Mouse (Mus musculus): ENCODE measurements around the gene Tubgcp5. TPM values are rescaled to one million over a fixed set of nuclear protein-coding genes. Genes with fewer than 3 reads are reported as not detected.

The Tubgcp5 gene
- polyA plus RNA-seq, 1 experiment from 2014 or later: 34.1 TPM

DNA sequence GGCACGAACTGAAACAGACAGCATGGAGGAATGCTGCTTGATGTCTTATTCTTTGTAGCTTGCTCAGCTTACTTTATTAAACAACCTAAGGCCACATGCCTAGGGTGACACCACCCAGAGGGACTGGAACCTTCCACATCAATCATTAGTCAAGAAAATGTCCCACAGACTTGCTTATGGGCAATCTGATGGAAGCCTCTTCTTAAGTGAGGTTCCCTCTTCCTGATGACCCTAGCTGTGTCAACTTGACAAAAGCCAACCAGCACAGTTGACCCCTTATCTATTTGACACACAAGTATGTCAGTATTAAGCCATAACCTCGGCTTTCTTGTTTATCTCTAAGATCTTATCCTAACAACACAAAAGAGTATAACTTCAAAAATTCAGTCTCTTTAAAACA lies 16.0 kb downstream of the Tubgcp5 start:
- Histone ChIP-seq H3K36me3 (peaks cover 87% of the 10 kb centered on the region), H3K9me3 (replicated peaks) (no peaks in the 10 kb centered on the region), H3K4me3 (replicated peaks) (no peak overlapping the region), H3K4me1 (no peaks in the 10 kb centered on the region), H3K9ac (no peak overlapping the region), H3K27me3 (no peaks in the 10 kb centered on the region), H3K4me2 (no peak overlapping the region), H3K27ac (no peak overlapping the region)
- WGBS: 91% methylated on average over 2 of the region's 2 CpGs
- ATAC-seq (replicated peaks; ENCODE audit: low FRiP score): no peak

DNA sequence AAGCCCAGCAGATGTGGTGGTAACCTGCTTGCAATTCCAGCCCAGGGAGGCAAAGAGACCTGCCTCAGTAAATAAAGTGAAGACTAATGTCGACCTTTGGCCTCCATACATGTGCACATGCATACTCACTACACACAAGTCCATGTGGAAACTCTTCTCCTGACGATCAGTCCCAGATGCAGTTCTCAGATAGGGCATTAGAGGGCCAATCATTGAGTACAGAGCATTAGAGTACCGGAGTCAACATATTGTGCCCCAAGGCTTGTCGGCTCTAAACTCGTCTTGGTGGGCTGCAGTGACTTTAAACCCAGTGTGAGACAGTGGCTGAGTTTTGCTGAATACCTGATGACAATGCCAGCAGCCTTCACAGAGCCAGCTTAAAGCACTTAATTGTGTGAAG lies 30.5 kb downstream of the Tubgcp5 start:
- Histone ChIP-seq H3K27me3 (no peaks in the 10 kb centered on the region), H3K4me2 (no peak overlapping the region), H3K27ac (no peak overlapping the region), H3K9ac (no peak overlapping the region), H3K4me1 (no peaks in the 10 kb centered on the region), H3K9me3 (replicated peaks) (no peaks in the 10 kb centered on the region), H3K36me3 (peaks cover 93% of the 10 kb centered on the region), H3K4me3 (replicated peaks) (no peak overlapping the region)
- no peak for ATAC-seq (replicated peaks; ENCODE audit: low FRiP score)
- WGBS: 80% methylated on average over 5 of the region's 5 CpGs

- no peak overlapping the region for H3K27ac ChIP-seq
- peaks cover 87% of the 10 kb centered on the region for H3K36me3 ChIP-seq
- no peak overlapping the region for H3K4me3 ChIP-seq (replicated peaks)
- no peaks in the 10 kb centered on the region for H3K4me1 ChIP-seq
- no peak for ATAC-seq (replicated peaks; ENCODE audit: low FRiP score)
- WGBS: 91% methylated on average over 9 of the region's 9 CpGs
- no peaks in the 10 kb centered on the region for H3K9me3 ChIP-seq (replicated peaks)
- no peaks in the 10 kb centered on the region for H3K27me3 ChIP-seq
- H3K4me2 ChIP-seq: no peak overlapping the region
- no peak overlapping the region for H3K9ac ChIP-seq
These were observed 33.6 kb downstream of the Tubgcp5 start for GRCm38 (mm10) chr7:55827551-55827950.

DNA sequence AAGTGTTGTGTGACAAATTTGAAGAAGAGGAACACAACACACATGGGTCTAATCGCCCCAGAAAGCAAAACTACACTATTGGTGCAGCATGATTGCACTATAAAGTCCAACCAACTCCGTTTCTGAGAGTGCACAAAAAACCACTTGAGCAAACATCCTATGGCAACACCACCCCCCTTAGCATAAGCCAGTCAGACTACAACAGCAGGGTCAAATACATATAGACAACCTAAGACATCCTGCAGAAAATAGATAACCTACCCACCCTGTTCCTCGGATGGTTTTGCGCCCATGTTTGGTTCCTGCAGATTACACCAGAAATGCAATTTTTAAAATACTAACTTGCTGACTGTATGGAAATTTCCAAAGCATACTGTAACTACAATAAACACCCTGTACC lies 42.9 kb downstream of the Tubgcp5 start:
- WGBS: 83% methylated on average over 4 of the region's 4 CpGs
- H3K27ac ChIP-seq: no peak overlapping the region
- H3K27me3 ChIP-seq: no peaks in the 10 kb centered on the region
- H3K4me3 ChIP-seq (replicated peaks): no peak overlapping the region
- no peak overlapping the region for H3K9ac ChIP-seq
- H3K36me3 ChIP-seq: peaks cover 9% of the 10 kb centered on the region
- peaks cover 6% of the 10 kb centered on the region; the same call in 1 of the 2 replicates for H3K4me1 ChIP-seq
- H3K4me2 ChIP-seq: no peak overlapping the region
- no peak for ATAC-seq (replicated peaks; ENCODE audit: low FRiP score)
- no peaks in the 10 kb centered on the region for H3K9me3 ChIP-seq (replicated peaks)

DNA sequence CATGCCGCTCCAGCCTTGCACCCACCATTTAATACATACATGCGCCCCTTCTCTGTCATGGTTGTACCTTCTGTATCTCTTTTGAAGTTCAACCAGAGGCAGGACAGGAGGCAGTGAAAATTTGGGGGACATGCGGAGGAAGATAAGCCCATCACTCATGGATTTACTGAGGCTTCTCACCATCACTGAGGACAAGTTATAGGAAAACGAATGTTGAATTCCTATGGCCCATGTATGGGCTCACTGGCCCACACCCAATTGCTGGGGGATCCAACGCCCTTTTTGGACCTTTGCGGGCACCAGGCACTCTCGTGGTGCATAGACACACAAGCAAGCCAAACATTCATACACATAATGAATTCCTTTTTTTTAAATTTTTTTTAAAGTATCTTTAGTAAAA lies 47.5 kb downstream of the Tubgcp5 start, which contains the start of gene Cyfip1:
TSS of gene Cyfip1 (plus strand) at position 301 of the 400 bp plus-strand sequence.
- peak within 1 kb of the TSS; percentile 95 for H3K9ac ChIP-seq
- peak; percentile 16; the same call in 1 of the 2 replicates for ATAC-seq (replicated peaks; ENCODE audit: low FRiP score)
- H3K9me3 ChIP-seq (replicated peaks): no peaks in the 10 kb centered on the region
- no peaks in the 10 kb centered on the region for H3K36me3 ChIP-seq
- H3K27ac ChIP-seq: peak within 1 kb of the TSS; percentile 98
- no peaks in the 10 kb centered on the region for H3K27me3 ChIP-seq
- peaks cover 16% of the 10 kb centered on the region for H3K4me1 ChIP-seq
- WGBS: 49% methylated on average over 7 of the region's 7 CpGs
- H3K4me2 ChIP-seq: peak within 1 kb of the TSS; percentile 77
- H3K4me3 ChIP-seq (replicated peaks): peak within 1 kb of the TSS; percentile 97

DNA sequence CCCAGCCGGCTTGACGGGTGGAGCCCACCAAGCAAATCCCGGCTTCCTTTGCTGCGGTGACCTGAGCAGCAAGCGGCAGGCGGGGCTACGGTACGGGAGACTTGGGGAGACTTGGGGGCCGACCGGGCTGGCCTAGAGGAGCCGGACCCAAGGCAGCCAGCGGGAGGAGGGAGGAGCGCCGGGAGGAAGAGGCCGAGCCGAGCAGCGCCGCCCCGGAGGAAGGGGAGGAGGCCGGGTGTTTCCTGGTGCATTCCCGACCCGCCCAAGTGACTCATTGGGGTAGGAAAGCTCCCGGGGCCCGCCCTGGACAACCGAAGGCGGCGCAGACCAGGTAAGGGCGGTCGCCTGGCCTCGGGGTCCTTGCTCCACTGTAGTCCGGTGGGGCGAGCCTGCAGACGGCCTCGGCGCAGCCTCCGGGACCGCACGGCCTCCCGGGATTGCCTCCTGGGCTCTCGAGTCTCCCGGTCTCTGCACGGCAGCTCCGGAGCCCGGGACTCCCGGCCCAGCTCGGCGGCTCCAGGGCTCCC lies 48.1 kb downstream of the Tubgcp5 start:
- Histone ChIP-seq H3K4me3 (replicated peaks) (peak overlapping the region; percentile 97), H3K9ac (peak overlapping the region; percentile 95), H3K4me1 (peaks cover 20% of the 10 kb centered on the region), H3K27me3 (no peaks in the 10 kb centered on the region), H3K9me3 (replicated peaks) (no peaks in the 10 kb centered on the region), H3K27ac (peak overlapping the region; percentile 98), H3K4me2 (peak overlapping the region; percentile 77), H3K36me3 (no peaks in the 10 kb centered on the region)
- peak; percentile 98 for ATAC-seq (replicated peaks; ENCODE audit: low FRiP score)
- WGBS: under 1% methylated on average over 40 of the region's 47 CpGs

GRCm38 (mm10) chr7:55842504-55843152 lies 48.7 kb downstream of the Tubgcp5 start:
- under 1% methylated on average over 40 of the region's 40 CpGs for WGBS
- peak overlapping the region; percentile 95 for H3K9ac ChIP-seq
- H3K4me3 ChIP-seq (replicated peaks): peak overlapping the region; percentile 97
- H3K36me3 ChIP-seq: no peaks in the 10 kb centered on the region
- H3K4me2 ChIP-seq: peak overlapping the region; percentile 77
- ATAC-seq (replicated peaks; ENCODE audit: low FRiP score): peak; percentile 68
- peak overlapping the region; percentile 98 for H3K27ac ChIP-seq
- no peaks in the 10 kb centered on the region for H3K27me3 ChIP-seq
- H3K4me1 ChIP-seq: peaks cover 20% of the 10 kb centered on the region
- no peaks in the 10 kb centered on the region for H3K9me3 ChIP-seq (replicated peaks)

- 58% methylated on average over 9 of the region's 9 CpGs for WGBS
These were observed 52.8 kb downstream of the Tubgcp5 start for GRCm38 (mm10) chr7:55846606-55847312.

DNA sequence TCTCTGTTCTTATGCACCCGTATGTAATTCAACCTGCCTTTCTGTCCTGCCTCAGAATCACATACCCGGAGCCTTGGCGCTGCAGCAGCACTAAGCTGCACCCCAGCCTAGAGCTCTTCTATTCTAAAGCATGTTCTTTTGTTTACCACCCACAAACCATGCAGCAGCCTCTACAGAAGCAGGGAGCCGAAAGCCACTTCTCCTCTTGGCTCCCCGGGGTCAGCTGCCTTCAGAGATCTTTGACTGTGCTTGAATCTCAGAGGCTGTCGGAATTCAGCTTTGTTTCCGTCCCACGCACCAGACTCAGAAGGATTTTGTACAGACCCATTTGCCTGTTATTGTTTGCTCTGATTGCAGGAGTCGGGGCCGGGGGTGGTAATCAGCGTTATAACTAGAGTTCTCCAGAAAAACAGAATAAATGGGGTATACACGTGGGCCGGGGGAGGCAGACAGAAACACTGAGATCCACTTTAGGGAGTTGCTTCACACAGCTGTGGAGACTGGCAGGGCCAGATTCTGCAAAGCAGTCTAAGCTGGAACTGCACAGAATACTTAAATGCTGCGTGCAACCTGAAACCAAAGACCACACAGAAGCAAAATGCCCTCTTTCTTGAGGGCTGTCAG lies 56.1 kb downstream of the Tubgcp5 start:
- H3K4me2 ChIP-seq: peak overlapping the region; percentile 44

More at GRCm38 (mm10) chr7:55846606-55847312, 52.8 kb downstream of the Tubgcp5 start:
- H3K27ac ChIP-seq: no peak overlapping the region
- H3K4me1 ChIP-seq: peaks cover 38% of the 10 kb centered on the region
- H3K36me3 ChIP-seq: no peaks in the 10 kb centered on the region
- H3K4me3 ChIP-seq (replicated peaks): no peak overlapping the region
- H3K9ac ChIP-seq: no peak overlapping the region
- H3K4me2 ChIP-seq: no peak overlapping the region
- H3K27me3 ChIP-seq: no peaks in the 10 kb centered on the region
- no peak for ATAC-seq (replicated peaks; ENCODE audit: low FRiP score)
- no peaks in the 10 kb centered on the region for H3K9me3 ChIP-seq (replicated peaks)

GRCm38 (mm10) chr7:55852787-55853186 lies 58.8 kb downstream of the Tubgcp5 start:
- no peaks in the 10 kb centered on the region for H3K27me3 ChIP-seq
- no peaks in the 10 kb centered on the region for H3K36me3 ChIP-seq
- ATAC-seq (replicated peaks; ENCODE audit: low FRiP score): no peak
- H3K4me1 ChIP-seq: peaks cover 33% of the 10 kb centered on the region
- H3K27ac ChIP-seq: no peak overlapping the region
- WGBS: 86% methylated on average over 3 of the region's 3 CpGs
- H3K9ac ChIP-seq: no peak overlapping the region
- H3K4me3 ChIP-seq (replicated peaks): no peak overlapping the region
- no peaks in the 10 kb centered on the region for H3K9me3 ChIP-seq (replicated peaks)
- no peak overlapping the region for H3K4me2 ChIP-seq

More for the DNA sequence above, 56.1 kb downstream of the Tubgcp5 start:
- Histone ChIP-seq H3K9ac (no peak overlapping the region), H3K27ac (peak overlapping the region; percentile 87), H3K4me3 (replicated peaks) (no peak overlapping the region; the same call in 1 of the 2 replicates), H3K4me1 (peaks cover 29% of the 10 kb centered on the region), H3K27me3 (no peaks in the 10 kb centered on the region), H3K9me3 (replicated peaks) (no peaks in the 10 kb centered on the region), H3K36me3 (no peaks in the 10 kb centered on the region)
- 21% methylated on average over 14 of the region's 14 CpGs for WGBS
- ATAC-seq (replicated peaks; ENCODE audit: low FRiP score): peak; percentile 81

GRCm38 (mm10) chr7:55855597-55855996 lies 61.6 kb downstream of the Tubgcp5 start:
- Histone ChIP-seq H3K4me1 (peaks cover 20% of the 10 kb centered on the region), H3K9me3 (replicated peaks) (no peaks in the 10 kb centered on the region), H3K9ac (no peak overlapping the region), H3K4me2 (no peak overlapping the region), H3K36me3 (no peaks in the 10 kb centered on the region), H3K27me3 (no peaks in the 10 kb centered on the region), H3K27ac (no peak overlapping the region), H3K4me3 (replicated peaks) (no peak overlapping the region)
- ATAC-seq (replicated peaks; ENCODE audit: low FRiP score): no peak
- whole genome bisulfite sequencing: 73% methylated on average over 3 of the region's 3 CpGs

DNA sequence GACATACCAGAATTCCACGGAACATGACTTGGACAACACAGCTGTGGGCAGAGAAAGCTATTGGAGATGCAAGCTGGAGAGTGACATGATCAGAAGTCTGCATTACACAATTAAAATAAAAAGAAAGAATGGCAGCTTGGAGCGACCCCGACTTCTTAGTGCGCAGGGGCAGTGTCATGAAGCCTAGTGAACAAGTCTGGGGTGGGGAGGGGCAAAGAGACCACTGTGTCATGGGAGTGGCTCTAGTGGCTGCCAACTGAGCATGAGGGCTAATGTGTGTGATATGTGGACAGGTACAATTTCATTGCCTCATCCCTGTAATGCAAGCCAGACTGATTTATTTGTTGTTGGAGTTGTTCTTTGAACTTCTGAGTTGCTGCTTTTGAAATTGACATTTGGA lies 62.8 kb downstream of the Tubgcp5 start:
- no peak for ATAC-seq (replicated peaks; ENCODE audit: low FRiP score)

More for the DNA sequence above, 62.8 kb downstream of the Tubgcp5 start:
- H3K36me3 ChIP-seq: no peaks in the 10 kb centered on the region
- 98% methylated on average over 4 of the region's 4 CpGs for WGBS
- no peak overlapping the region for H3K9ac ChIP-seq
- no peak overlapping the region for H3K4me3 ChIP-seq (replicated peaks)
- no peaks in the 10 kb centered on the region for H3K27me3 ChIP-seq
- peaks cover 9% of the 10 kb centered on the region for H3K4me1 ChIP-seq
- H3K4me2 ChIP-seq: no peak overlapping the region
- H3K9me3 ChIP-seq (replicated peaks): no peaks in the 10 kb centered on the region
- H3K27ac ChIP-seq: no peak overlapping the region

All from kidney, embryonic 15.5 days (tissue).